Mouse (Mus musculus) limb, embryonic 12.5 days (tissue): ENCODE measurements around the gene Tas1r2. TPM values are rescaled to one million over a fixed set of nuclear protein-coding genes. Genes with fewer than 3 reads are reported as not detected.

Experiments used
- ATAC-seq: fragments of 200-750 bp; cut with Nextera tagmentation; 2 replicates; pipeline ENCODE4 v1.8.0; 2017; ENCODE audit warnings: low read depth, moderate TSS enrichment; ENCODE audit not compliant: insufficient number of reproducible peaks, insufficient read depth, low FRiP score, low TSS enrichment
- H3K27ac ChIP-seq: fragments of 300-500 bp; sonication (generic); 2 replicates; pipeline ENCODE4 v1.5.1; 2016; ENCODE audit warnings: mild to moderate bottlenecking, moderate library complexity
- H3K27me3 ChIP-seq: fragments of 300-500 bp; sonication (generic); 2 replicates; pipeline ENCODE4 v1.6.1; 2016; ENCODE audit warnings: mild to moderate bottlenecking, moderate library complexity
- H3K36me3 ChIP-seq: fragments of 300-500 bp; sonication (generic); 2 replicates; pipeline ENCODE4 v1.6.1; 2016; ENCODE audit warnings: mild to moderate bottlenecking, moderate library complexity
- H3K4me1 ChIP-seq: fragments of 300-500 bp; sonication (generic); replicated peaks from 2 replicates; pipeline ENCODE4 v1.6.1; 2016
- H3K4me2 ChIP-seq: fragments of 300-500 bp; sonication (generic); 2 replicates; pipeline ENCODE4 v1.6.1; 2016; ENCODE audit warnings: mild to moderate bottlenecking, moderate library complexity
- H3K4me3 ChIP-seq: fragments of 300-500 bp; sonication (generic); replicated peaks from 2 replicates; pipeline ENCODE4 v1.5.1; 2016; ENCODE audit warnings: mild to moderate bottlenecking
- H3K9ac ChIP-seq: fragments of 300-500 bp; sonication (generic); replicated peaks from 2 replicates; pipeline ENCODE4 v1.6.1; 2016; ENCODE audit warnings: mild to moderate bottlenecking, moderate library complexity
- H3K9me3 ChIP-seq: fragments of 300-500 bp; sonication (generic); 2 replicates; pipeline ENCODE4 v1.6.1; 2016; ENCODE audit warnings: mild to moderate bottlenecking, moderate library complexity
- WGBS: fragments of 180-500 bp; shearing (Covaris S2); methylation state at CpG from one replicate; pipeline ENCODE4 v1.1.7; 2016; 5-methylcytosine and 5-hydroxymethylcytosine counted together
- polyA plus RNA-seq: library from polyadenylated mRNA; unstranded; fragments of >200 nt; fragmentation: Nextera tagmentation; extraction: Ambion mirVana; gene quantifications from 2 replicates; pipeline ENCODE4 v1.2.1, GENCODE M21; 2016

The Tas1r2 gene
- polyA plus RNA-seq, 1 experiment from 2014 or later = not detected

DNA sequence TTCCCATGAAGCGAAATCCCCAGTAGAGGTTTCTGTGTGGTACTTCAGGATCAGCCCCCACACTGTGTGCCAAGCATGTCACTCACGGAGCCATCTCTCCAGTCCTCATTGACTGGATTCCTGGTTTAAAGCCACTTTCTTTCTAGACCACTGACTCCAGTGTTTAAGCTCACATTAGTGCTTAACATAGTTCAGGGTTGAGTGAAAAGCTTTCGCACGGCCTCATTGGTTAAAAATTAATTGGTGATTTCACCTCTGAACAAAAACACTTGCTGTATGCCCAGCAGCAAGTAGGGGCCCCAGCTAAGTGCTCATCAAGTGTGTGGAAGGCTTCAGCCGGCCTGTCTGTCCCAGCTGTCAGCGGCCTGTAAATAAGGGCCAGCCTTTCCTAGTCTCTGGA, 14.3 kb downstream of the Tas1r2 start:
- no peak overlapping the region for H3K9ac ChIP-seq
- peaks cover 6% of the 10 kb centered on the region for H3K27me3 ChIP-seq
- 0 out of 2 replicates have a peak, but pooled peaks cover 4% of the 10 kb centered on the region for H3K9me3 ChIP-seq
- 73% methylated on average over 6 of the region's 6 CpGs for WGBS
- no peaks in the 10 kb centered on the region for H3K36me3 ChIP-seq
- no peak overlapping the region for H3K4me2 ChIP-seq
- no peak for ATAC-seq
- no peak overlapping the region for H3K27ac ChIP-seq
- H3K4me3 ChIP-seq = no peak overlapping the region
- no peaks in the 10 kb centered on the region for H3K4me1 ChIP-seq

GRCm38 (mm10) chr4:139669847-139670246, 16.5 kb downstream of the Tas1r2 start:
- Histone ChIP-seq H3K27ac (no peak overlapping the region), H3K4me2 (no peak overlapping the region), H3K4me3 (no peak overlapping the region), H3K9ac (no peak overlapping the region), H3K36me3 (no peaks in the 10 kb centered on the region), H3K4me1 (no peaks in the 10 kb centered on the region), H3K9me3 (0 out of 2 replicates have a peak, but pooled peaks cover 4% of the 10 kb centered on the region), H3K27me3 (peaks cover 14% of the 10 kb centered on the region)
- ATAC-seq = no peak
- 14% methylated on average over 6 of the region's 6 CpGs for WGBS

GRCm38 (mm10) chr4:139675696-139676095, 22.4 kb downstream of the Tas1r2 start:
- ATAC-seq = no peak
- Histone ChIP-seq H3K9me3 (peaks cover 12% of the 10 kb centered on the region; the same call in 1 of the 2 replicates), H3K9ac (no peak overlapping the region), H3K27me3 (peaks cover 26% of the 10 kb centered on the region), H3K27ac (no peak overlapping the region), H3K36me3 (no peaks in the 10 kb centered on the region), H3K4me2 (no peak overlapping the region), H3K4me3 (no peak overlapping the region), H3K4me1 (no peaks in the 10 kb centered on the region)
- WGBS = 20% methylated on average over 9 of the region's 9 CpGs

DNA sequence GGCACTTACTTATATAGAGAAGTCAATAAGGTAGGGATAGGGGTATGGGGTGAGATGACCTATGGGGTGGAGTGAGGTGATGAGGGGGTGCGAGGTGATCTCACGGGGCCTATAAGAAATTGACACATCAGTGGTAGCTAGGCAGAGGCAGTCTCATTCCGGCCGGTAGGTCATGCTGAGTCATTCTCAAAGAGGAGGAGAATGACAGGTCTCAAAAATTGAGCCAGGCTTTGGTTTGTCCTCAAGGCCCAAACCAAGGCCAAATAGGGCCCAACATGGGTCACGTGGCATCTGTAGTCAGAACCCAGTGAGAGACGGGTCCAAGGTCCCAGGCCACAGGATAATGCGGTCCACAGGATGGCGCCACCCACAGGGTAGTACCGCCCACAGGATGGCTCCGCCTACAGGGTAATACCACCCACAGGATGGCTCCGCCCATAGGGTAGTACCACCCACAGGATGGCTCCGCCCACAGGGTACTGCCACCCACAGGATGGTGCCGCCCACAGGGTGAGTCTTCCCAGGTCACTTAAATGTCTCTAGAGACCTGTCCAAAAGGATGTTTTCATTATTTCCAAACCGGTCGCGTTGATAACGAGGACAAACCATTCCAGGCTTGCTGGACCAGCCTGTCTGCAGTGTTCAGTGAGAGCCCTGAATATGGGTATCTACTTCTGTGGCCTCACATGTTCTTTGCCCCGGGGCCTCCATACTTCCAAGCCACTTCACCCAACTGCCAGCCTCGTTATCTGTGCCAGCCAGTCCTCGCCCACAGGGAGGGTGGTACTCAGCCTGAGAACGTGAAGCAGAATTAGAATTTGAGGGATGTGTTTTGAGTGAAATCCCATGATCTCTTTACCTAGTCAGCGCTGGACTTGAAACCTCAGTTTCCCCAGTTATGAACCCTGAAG, 30.6 kb downstream of the Tas1r2 start:
- H3K4me3 ChIP-seq = no peak overlapping the region
- no peak overlapping the region for H3K9ac ChIP-seq
- peaks cover 13% of the 10 kb centered on the region; the same call in 1 of the 2 replicates for H3K27me3 ChIP-seq
- H3K27ac ChIP-seq = no peak overlapping the region
- no peak for ATAC-seq
- H3K36me3 ChIP-seq = no peaks in the 10 kb centered on the region
- H3K4me1 ChIP-seq = no peaks in the 10 kb centered on the region
- no peak overlapping the region for H3K4me2 ChIP-seq
- peaks cover 13% of the 10 kb centered on the region; the same call in 1 of the 2 replicates for H3K9me3 ChIP-seq
- WGBS = 78% methylated on average over 22 of the region's 22 CpGs

DNA sequence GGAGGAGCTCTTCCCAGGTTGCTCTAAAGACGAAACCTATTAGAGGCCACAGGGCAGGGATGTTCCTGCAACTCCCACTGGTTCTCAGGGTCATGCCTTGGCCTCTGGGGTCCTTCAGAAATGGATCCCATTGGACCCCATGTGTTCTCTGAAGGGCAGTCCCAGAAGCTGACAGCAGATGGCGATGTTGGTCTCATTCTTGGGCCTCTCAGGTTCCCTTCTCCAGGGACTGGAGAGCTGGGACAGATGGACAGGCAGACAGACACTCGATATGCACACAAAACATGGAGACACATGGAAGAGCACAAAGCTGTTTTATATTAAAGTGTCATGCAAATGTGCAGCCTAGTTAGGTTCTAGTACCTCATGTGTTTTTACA, 31.3 kb downstream of the Tas1r2 start:
- Histone ChIP-seq H3K36me3 (no peaks in the 10 kb centered on the region), H3K9ac (no peak overlapping the region), H3K27ac (no peak overlapping the region), H3K4me3 (no peak overlapping the region), H3K4me1 (peaks cover 2% of the 10 kb centered on the region; the same call in 1 of the 2 replicates), H3K9me3 (peaks cover 13% of the 10 kb centered on the region; the same call in 1 of the 2 replicates), H3K4me2 (no peak overlapping the region), H3K27me3 (peaks cover 15% of the 10 kb centered on the region; the same call in 1 of the 2 replicates)
- no peak for ATAC-seq
- 15% methylated on average over 3 of the region's 3 CpGs for WGBS

DNA sequence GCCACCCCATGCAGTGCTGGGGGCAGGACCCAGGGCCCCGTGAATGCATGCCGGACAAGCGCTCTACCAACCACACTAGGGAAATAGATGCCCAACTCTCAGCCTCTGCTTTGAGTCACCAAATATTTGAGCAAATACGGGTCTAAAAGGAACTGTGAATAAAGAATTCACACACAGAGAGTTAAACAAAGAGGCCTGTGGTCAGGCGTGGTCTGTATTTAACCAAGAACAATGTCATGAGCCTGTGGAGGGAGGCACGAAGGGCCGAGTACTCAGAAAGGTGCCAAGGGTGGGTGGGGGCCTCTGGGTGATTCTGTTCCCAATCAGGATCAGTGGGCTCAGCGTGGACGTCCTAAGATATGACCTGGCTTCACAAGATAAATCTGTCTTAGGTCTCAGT, 34.7 kb downstream of the Tas1r2 start:
- Histone ChIP-seq H3K9me3 (no peaks in the 10 kb centered on the region), H3K4me1 (peaks cover 7% of the 10 kb centered on the region), H3K27me3 (peaks cover 43% of the 10 kb centered on the region), H3K9ac (no peak overlapping the region), H3K27ac (no peak overlapping the region), H3K4me3 (no peak overlapping the region), H3K36me3 (no peaks in the 10 kb centered on the region), H3K4me2 (no peak overlapping the region)
- no peak for ATAC-seq
- WGBS = 77% methylated on average over 9 of the region's 9 CpGs

- H3K4me3 ChIP-seq = no peak overlapping the region
- 0 out of 2 replicates have a peak overlapping the region, but pooled peaks have one; percentile 4 for H3K9ac ChIP-seq
- H3K4me2 ChIP-seq = no peak overlapping the region
- H3K27ac ChIP-seq = no peak overlapping the region
- no peaks in the 10 kb centered on the region for H3K9me3 ChIP-seq
- no peak for ATAC-seq
- H3K4me1 ChIP-seq = peaks cover 7% of the 10 kb centered on the region
- H3K36me3 ChIP-seq = no peaks in the 10 kb centered on the region
- 34% methylated on average over 7 of the region's 7 CpGs for WGBS
- peaks cover 53% of the 10 kb centered on the region for H3K27me3 ChIP-seq
These were observed 36.4 kb downstream of the Tas1r2 start for GRCm38 (mm10) chr4:139689627-139690269.

DNA sequence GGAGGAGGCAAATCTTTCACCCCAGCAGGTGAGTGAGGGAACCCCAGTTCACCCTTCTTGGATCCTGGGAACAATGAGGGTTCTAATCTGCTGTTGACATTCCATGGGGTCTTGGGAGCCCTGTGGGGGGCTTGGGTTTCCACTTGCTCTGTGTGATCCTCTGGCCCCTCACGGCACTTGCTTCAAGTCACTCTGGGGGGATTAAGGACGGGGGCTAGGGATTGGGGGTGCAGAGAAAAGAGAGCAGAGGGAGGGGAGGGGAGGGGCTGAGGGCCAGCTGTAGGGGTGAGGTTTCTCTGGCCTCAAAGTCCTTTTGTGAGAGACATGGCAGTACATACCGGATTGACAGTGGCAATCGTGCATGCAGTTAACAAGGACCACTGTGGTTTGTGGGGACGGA, 40.0 kb downstream of the Tas1r2 start:
- 49% methylated on average over 5 of the region's 5 CpGs for WGBS
- Histone ChIP-seq H3K4me3 (no peak overlapping the region), H3K9ac (no peak overlapping the region), H3K27me3 (peaks cover 53% of the 10 kb centered on the region), H3K4me2 (no peak overlapping the region), H3K27ac (no peak overlapping the region), H3K4me1 (peaks cover 15% of the 10 kb centered on the region), H3K9me3 (no peaks in the 10 kb centered on the region), H3K36me3 (no peaks in the 10 kb centered on the region)
- no peak for ATAC-seq

DNA sequence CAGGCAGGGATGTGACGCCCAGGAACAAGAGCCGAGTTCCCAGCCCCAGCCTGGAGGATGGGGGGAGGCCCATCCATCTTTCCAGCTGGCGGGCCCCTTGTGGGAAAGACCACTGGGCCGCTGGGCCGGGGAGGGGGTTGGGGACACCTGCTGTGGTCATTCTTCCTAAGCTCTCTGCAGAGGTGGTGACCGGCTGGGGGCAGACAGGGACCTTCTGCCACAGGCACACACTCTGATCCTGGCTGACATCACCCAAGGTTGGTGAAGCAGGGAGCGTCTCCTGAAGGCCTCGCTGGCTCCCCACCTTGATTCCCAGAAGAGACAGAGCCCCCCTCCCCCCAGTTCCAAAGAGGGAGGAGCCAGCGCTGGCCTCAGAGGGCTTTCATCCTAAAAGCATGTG, 44.4 kb downstream of the Tas1r2 start:
- Histone ChIP-seq H3K27me3 (peaks cover 36% of the 10 kb centered on the region), H3K9me3 (no peaks in the 10 kb centered on the region), H3K4me3 (no peak overlapping the region), H3K9ac (no peak overlapping the region), H3K4me2 (no peak overlapping the region), H3K36me3 (no peaks in the 10 kb centered on the region), H3K4me1 (peaks cover 8% of the 10 kb centered on the region; the same call in 1 of the 2 replicates), H3K27ac (no peak overlapping the region)
- no peak for ATAC-seq
- WGBS = 3% methylated on average over 9 of the region's 9 CpGs

DNA sequence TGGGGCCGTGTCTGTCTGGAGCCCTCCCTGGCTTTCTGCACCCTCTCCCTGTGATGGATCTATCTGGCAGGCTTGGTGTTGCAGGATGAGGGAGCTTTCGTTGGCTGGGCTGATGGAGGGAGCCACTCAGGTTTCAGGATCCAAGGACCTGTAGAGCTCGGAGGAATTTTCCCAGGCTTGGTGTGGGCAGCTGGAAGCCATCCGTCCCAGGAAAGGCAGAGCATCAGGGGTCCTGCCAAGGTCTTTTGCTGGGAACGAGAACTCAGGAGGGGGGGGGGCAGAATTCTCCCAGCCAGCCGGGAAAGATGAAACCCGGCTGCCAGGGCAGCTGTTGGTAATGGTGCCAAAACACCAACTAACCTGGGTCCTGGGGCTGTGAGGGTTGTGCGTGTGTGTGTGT, 45.3 kb downstream of the Tas1r2 start:
- Histone ChIP-seq H3K4me1 (peaks cover 8% of the 10 kb centered on the region; the same call in 1 of the 2 replicates), H3K27ac (no peak overlapping the region), H3K4me2 (no peak overlapping the region), H3K4me3 (no peak overlapping the region), H3K36me3 (no peaks in the 10 kb centered on the region), H3K9me3 (0 out of 2 replicates have a peak, but pooled peaks cover 2% of the 10 kb centered on the region), H3K27me3 (peaks cover 27% of the 10 kb centered on the region), H3K9ac (no peak overlapping the region)
- no peak for ATAC-seq
- 48% methylated on average over 8 of the region's 8 CpGs for WGBS

DNA sequence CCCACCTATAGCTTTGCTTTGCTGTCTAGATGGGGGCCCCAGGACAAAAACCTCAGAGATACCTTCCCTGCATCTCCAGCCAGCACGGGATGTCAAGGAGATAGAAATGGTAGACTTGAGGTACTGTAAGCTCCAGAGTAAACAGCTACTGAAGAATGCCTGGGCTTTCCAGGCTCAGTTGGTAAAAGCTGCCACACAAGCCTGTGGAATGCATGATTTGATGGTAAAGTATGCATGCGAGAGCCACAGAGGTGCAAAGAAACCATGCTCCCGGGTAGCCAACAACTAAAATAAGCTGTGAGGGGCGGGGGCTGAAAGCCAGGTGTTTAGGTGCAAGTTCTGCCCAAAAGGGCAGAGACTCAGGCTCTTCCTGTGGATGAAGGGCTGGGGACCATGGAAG, 49.6 kb downstream of the Tas1r2 start:
- Histone ChIP-seq H3K4me2 (no peak overlapping the region), H3K9me3 (0 out of 2 replicates have a peak, but pooled peaks cover 2% of the 10 kb centered on the region), H3K4me1 (peaks cover 1% of the 10 kb centered on the region; the same call in 1 of the 2 replicates), H3K9ac (no peak overlapping the region), H3K36me3 (no peaks in the 10 kb centered on the region), H3K27ac (no peak overlapping the region), H3K27me3 (peaks cover 11% of the 10 kb centered on the region), H3K4me3 (no peak overlapping the region)
- 57% methylated on average over 4 of the region's 4 CpGs for WGBS
- no peak for ATAC-seq
